Mouse (Mus musculus) cerebellum, postnatal 14 days (tissue): ENCODE results near the gene Amz1.

Source experiments
- DNase-seq, 2 experiments: peaks; one replicate each; pipeline ENCODE4 v3.0.0; 2021; ENCODE audit warnings: mixed read lengths in 2 of 2

The Amz1 gene

DNA sequence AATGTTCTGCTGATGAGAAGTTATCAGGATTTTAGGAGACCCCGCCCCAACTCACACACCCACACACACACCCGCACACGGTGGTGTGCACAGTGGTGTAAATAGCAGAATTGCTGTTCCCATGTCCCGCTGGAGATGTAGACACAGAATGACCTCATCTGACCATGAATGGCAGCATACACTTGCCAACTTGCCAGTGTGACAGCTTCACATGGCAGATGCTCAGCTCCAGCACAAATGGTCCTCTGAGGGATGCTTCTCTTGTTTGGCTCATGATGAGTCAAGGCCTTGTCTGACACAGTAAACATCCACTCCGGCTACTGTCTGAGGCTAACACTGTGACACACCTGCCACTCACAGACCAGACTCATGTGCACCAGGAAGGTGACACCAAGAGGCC is 44.4 kb downstream of the Amz1 start:
- peak; percentile 72 for DNase-seq

DNA sequence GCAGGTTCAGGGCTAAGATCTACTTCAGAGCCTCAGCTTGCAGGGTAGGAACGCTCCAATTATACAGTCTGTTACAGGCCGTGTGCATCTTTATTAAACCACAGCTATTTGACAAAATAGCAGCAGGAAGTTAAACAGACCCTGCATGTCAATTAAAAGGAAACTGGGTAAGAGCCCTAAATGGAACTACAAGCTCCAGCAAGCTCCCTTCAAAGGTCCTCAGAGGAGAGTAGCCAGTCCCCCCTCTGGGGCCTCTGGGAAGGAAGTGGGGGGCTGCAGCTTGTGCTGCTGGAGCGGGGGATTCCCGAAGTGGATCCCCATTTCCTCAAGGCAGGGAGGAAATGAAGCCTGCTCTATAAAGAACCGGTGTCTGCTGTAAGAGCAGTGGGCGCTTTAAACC is 47.7 kb downstream of the Amz1 start:
- no peak for DNase-seq

DNA sequence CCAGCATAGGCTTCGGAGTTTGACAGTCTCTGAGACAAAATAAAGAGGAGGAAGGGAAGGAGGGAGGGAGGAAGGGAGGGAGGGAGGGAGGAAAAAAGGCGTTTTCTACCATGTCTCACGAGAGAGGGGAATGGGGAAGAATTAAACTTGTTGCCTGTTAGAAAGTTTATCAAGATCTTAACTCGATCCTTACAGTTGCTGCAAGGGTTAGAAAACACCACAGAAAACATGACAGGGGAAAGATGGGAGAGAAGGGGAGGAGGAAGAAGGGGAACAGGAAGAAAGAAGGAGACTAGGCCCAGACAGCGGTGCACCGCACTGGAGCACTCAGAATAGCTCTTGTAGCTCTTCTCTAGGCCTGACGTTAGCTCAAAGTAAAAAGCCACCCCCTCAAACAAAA is 48.2 kb downstream of the Amz1 start:
- DNase-seq, result no peak

DNA sequence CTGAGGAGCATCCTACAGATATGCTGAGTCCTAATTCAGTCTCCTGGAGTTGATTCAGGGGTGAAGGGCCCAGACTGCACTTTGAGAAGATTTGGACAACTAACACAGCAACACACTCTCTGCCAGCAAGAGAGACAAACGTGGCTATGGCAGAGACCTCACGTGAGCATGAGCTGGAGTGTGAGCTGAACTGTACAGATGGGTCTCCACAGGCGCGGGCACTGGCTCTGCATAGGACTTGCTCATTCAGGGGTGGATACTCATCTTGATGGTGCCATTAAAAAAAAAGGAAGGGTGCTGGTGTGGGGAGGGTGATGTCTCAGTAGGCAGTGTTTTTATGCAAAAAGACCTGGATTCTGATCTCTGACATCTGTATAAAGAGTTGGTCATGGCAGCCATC is 51.2 kb downstream of the Amz1 start:
- peak; percentile 59 to 71 for DNase-seq

DNA sequence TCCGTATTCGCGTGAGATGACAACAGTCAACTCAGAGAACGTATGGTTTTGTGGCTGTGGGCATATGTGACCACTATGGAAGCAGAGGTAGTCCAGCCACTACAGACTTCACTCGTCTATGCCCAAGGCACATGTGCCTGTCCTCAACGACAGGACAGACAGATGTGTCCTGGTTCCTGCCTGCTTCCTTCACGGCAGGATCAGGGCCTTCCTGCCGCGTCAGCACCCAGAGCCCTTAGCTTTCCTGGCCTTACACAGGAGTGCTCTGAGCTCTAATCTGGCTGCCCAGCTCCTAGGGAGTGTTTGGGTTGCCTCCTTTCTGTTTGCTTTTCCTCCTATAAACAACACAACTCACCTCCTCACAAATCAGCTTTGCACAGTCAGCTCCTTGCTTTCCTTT is 53.0 kb downstream of the Amz1 start:
- no peak for DNase-seq

DNA sequence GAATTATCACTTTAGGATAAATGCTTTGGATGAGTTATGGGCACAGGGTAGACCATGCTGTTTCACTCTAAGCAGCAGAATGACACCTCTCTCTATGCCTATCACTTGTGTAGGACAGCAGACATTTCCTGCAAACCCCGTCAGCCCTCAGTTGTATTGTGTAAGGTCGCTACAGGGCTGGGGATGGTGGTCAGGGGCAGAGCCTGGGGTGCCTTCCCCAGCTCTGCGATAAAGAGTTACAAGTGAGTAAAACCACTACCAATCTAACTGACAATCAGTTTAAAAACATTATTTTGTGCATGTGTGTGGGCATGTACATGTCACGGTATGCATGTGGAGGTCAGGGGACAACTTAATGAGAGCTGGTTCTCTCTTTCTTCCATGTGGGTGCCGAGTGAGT is 57.2 kb downstream of the Amz1 start:
- DNase-seq, result no peak

DNA sequence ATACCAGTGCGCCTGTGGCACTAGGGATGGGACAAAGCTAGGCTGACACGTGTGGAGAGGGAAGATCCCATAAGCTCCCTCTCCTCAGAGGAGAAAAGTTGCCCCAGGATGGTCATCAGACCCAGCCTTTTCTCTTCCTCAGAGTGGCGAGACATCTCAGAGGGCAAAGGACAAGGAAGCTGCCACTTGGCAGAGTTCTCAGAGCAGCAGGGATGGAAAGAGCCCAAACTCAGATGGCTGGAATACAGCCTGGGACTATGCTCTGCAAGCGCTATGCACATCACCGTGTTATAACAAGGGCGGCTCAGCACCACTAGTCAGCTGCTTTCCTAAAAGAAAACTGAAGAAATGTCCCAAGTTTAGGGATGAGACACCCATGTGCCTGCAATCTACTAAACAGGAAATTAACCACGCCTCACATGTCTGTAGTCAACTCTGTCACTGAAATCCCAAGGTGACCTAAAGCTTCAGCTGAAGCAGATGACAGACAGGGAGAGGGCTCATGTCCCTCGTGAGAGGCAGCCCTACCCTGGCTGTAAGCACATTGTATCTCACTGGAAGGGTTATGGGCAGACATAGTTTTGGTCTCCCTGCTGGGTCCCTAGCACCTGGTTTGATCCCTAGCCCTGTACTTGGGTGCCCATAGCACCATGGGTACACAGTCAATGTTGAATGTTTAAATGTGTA is 58.1 kb downstream of the Amz1 start:
- no peak for DNase-seq

DNA sequence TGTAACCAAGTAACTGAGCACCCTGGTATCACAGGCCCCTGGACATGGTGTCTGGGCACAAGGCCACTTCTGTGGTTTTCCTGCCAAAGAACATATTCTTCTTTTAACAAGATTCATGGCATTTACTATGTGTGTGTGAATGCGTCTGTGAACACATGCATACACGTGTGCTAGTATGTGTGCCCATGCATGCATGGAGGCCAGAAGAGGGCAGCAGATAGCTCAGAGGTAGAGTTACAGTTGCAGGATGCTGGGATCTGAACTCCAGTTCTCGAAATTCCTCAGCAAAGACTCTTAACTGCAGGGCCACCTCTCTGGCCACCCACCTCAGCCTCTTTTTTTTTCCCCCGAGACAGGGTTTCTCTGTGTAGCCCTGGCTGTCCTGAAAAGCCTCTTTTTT is 59.6 kb downstream of the Amz1 start:
- no peak for DNase-seq

DNA sequence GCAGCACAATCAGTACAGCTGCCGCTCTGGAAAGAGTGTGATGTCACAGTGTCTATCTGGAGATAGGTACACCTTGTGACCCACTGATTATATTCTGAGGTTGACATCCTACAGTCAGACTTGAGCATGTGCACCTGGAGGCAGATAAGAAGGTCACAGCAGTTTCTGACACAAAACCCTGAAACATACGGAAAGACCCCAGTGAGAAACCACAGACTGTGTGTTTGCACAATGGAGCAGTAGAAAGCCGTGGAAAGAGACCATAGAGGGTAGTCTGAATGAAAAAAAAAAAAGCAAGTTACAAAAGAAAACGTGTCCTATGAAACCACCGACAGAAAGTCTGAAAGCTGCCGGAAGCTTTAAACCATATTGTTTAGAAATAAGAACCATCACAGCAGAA is 60.4 kb downstream of the Amz1 start:
- DNase-seq, result no peak

DNA sequence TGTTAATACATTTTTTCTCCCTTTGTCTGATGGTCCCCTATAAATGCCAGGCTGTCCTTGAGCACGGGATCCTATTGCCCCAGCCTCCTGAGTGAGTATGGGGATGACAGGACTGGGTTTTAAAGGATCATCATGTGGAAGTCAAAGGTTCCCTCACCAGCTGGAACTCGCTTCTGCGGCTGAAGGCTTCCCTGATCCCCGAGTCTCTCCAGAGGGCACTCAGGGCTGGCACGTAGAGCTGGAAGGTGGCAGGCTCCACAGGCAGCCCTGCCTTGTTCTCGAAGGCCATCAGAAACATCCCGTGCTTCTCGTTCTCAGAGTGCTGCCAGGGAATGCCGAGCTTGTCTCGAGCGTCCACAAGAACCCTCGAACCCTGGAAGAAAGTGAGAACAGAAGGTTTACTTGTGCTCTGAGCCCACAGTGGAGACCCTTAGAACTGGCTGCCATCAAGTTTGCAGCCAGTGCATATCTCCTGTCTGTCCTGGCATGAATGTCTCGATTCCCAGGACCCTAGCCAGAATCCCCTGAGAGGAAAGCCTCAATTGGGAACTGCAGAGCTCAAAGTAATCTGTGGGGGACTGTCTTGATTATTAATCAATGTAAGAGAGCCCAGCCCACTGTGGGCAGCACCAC is 61.4 kb downstream of the Amz1 start:
- no peak for DNase-seq

DNA sequence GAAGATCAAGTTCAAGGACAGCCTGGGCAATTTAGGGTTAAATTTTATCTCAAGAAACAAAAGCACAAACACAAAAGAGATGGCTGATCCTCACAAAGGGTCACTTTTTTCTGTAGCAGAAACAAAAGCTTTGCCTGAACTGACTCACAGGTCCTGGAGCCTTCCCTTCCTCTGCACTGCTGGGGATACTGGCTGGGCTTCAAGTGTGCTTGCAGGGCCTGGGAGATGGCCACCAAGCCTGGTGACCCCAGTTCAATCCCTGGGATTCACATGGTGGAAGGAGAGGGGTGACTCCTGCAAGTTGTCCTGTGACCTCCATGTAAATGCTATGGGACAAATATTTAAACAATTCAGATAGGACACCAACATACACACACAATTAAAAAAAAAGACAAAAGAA is 65.6 kb downstream of the Amz1 start:
- DNase-seq, result no peak

DNA sequence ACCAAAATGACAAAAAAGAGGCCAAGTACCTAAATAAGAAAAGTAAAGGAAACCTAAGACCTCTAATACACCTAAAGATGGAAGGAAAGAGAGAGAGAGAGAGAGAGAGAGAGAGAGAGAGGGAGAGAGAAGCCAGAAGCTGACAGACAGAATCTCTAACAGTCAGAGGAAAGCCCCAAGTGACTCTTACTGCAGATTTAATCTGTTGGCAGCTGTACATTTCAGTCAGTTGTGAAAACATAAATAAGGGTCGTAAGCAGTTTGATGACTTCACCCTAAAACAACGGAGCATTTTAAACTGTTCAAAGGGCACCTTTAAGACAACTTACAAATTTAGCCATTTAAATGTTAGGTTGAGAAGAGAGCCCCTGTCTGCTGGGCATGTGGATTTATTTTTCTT is 66.5 kb downstream of the Amz1 start:
- no peak for DNase-seq

DNA sequence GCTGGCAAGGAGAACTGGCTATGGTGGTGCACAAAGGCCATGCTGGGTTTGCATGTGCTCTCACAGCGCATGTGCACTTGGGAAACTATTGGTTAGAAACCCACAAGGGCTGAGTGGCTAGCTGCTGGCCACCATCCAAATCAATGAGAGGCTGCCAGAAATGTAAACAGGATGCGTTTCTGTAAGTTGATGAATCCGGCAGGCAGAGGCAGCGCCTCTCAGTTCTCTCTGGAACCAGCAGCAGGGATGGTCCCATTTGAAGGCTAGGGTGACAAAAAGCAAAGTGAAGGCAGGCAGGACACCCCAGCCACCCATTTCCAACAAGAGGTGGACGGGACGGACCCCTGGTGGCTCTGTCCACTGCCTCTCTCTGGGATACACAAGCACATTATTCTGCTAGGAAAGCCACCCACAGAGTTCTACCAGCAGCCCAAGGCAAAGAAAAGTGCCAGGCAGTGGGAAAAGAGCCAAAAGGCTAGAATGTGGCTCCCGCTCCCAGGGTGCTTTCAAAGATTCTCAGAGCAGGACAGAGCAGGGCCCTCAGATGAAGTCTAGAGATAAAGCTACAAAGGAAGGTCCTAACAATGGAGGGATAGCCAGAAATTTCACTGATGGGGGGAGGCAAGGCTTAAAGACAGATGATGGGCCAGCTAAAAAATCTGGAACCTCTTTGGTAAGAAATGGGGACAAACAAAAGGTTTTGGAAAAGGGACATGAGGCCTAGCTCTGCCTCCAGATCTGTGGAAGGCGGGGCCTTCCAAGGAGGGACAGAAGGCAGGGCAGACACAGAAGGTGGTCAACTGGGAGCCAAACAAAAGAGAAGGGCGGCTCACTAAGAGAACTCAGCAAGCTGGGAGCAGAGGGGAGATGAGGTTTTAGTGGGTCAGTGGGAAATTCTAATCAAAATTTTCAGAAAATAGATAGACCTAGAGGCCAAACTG is 67.3 kb downstream of the Amz1 start:
- DNase-seq, result peak; percentile 69

DNA sequence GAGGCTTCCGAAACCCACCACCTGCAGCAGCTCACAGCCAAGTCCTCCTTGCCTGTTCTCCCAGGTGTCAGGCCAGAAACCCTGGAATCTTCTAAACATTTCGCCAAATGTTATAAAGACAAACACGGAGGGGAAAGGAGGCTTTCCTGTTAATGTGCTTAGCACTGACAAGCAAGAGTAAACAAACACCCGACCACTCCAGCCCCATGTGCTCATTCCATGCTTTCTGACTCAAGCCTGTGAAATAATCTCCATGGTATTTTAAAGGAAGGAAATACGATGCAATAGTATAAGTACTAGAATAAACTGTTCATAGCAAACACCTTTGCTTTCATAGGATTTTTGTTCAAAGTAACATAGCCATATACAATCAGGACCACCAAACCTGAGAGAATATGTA is 68.3 kb downstream of the Amz1 start:
- DNase-seq, result no peak

DNA sequence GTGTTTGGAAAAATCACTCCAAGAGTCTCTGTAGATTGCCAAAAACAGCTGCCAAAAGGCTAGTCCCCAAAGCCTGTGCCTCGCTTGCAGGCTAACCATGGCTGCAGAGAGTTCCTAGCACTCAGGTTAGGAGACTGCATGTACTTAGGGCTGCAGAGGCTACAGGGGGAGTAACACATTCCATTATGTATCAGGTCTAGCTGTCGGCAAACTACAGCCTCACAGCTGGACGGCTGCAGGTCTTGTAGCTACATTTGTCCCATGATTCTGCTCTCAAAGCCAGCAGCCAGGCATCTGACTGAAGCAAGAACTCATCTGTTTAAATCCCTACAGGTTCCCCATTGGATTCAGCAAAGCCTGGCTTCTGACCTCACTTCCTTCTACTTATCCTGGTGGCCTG is 70.8 kb downstream of the Amz1 start:
- no peak for DNase-seq

DNA sequence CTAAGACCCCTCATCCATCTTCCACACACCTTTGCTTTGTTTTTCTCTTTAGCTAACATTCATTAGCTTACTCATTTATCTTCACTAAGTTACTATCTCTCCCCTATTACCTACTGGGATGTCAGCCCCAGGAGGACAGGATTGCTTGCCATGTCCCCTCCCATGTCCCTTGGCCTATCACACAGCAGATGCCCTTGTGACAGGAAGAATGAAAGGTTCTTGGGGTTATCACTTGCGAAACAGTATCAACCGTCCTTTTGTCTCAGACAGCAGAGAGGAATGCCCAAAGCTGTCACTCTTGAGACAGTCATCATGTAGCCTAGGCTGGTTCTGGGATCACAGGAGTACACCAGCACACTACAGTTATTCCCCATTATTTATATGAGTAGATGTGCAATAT is 71.2 kb downstream of the Amz1 start:
- DNase-seq, result no peak

DNA sequence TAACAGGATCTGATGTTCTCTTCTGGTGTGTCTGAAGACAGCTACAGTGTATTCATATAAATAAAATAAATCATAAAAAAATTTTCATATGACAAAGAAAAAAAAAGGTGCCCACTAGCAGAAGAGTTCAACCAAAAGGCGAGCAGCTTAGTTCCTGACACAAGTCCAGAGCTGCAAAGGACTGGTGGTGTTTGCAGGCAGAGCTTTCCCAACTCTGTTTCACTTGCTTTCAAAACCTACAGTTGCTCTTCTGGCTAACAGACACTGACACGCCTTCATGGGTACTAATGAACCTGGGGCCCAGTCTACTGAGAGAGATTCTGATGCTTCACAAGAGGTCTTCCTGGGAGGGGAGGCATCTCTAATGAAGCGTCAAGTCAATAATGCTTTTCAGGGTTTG is 72.1 kb downstream of the Amz1 start:
- no peak for DNase-seq

DNA sequence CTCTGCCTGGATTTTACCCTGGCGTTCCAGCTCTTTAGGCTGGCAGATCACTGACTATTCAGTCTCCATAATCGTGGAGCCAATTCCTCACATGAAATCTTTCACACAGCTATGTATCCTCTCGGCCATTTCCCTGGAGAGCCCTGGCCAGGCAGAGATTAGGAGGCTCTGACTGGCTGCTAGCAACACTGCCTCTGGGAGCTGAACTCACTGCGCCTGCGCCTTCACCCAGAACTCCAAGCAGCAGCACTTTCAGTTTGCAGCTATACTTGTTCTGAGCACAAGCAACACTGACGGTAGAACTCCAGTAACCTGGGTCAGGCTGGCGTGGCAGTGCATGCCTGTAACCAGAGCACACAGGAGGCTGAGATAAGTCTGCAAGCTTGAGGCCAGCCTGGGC is 74.2 kb downstream of the Amz1 start:
- no peak for DNase-seq

DNA sequence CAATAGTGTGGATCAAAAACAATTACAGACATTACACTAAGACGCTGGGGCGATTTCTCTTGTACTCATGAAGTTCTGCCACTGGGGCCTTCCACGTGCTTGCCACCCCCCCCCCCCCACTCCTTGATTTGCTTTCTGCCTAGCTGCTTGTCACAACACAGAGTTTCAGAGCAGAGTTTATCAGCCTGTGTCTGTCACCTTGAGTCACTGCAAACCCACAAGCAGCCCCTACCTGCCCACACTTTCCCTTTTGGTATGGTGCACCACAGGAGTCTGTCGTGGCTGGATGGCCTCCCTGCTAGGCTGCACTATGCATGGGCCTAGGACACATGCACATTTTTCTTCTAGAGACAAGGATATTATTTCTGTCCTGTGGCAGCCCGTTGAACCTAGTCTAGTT is 74.8 kb downstream of the Amz1 start:
- no peak for DNase-seq

DNA sequence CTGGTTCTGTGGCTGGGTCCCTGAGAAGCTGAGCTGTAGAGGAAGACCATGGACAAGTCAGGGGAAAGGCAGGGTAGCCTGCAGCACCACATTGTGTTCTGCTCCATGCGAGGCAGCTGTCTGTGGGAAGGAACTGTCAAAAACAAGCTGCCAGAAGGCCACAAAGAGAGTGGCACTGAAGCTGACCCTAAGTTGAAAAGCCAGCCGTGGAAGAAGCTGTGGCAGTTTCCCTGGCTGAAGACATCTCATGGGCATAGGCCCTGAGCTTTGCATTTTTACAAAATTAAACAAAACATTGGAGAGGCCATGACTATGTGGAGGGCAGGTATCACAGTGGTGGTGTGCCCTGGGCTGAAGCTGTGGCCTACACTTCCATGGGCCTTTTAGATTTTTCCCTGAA is 75.3 kb downstream of the Amz1 start:
- DNase-seq, result no peak

DNA sequence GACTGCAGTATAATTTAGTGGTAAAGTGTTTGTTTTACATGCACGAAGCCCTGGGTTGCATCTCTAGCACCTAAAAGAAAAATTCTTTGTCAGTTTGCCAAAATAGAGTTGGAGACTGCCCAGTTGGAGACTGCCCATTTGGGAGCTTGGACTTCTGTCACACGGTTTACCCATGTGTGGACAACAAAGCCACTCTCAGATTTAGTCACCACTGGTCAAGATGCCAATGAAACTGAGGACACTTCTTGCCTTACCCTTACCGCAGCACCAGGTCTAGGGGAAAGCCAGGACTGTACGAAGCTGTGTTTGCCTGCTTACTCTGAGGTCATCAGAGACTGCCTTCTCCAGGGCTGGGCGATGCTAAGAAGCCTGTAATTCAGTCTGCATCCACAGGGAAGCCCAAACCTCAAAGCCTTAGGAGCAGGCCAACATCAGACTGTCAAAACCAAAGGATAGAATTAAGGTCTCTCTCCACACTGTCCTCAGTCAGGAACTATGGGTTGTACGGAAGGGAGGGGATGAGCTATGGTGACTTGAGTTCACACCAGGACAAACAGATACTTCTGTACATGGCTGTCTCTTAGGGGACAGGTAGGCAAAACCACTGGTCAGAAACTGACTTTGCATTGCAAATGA is 76.5 kb downstream of the Amz1 start:
- no peak for DNase-seq

DNA sequence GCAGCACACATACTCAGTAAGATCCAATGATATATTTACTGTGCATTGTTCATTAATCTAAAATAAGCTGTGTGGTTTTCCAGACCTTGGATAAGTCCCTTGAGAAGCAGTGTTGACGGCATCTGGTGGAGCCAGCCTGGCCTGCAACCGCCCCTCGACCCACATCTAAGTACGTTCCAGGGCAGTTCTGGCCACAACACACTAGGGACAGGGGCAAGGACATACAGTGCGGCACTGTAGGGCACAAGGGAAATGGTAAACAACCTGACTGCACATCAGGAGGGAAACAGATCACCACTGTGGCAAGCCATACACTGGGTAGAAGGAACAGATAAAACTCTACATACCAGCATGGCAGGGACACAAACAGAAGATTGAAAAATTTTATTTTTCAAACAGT is 77.9 kb downstream of the Amz1 start:
- DNase-seq, result no peak

DNA sequence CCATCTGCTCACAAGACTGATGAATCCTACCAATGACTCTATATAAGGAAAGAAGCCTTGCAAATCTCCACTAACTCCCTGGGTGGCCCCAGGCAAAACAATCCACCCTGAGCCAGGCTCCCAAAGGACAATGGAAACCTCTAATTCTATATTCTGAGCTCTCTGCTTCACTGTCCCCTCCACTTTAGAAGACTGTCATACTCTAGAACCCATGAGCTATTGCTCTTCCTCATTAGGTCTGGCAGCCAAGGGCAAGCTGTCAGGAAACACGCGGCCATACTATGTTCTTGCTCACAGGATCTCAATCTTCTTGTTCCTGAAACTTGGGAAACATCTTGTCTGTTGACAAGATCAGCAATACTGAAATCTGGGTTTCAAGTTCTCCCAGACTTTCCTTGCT is 82.3 kb downstream of the Amz1 start:
- no peak for DNase-seq

DNA sequence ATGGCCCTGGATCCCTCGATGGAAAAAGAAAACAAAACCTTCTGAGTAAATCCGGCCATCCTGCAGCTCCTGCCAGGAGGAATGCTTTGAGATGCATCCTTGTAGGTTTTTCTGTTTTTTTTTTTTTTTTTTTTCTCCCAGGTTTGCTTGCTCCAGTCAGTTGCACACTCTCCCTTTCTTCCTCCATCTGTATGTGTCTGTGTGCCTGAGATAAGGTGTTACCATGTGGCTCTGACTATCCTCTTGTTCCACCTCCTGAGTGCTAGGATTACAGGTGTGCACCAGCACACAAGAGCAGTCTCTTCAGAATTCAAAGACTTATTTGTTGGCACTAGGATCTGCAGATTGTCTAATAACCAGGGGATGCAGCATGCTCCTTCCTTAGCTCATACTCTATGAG is 83.0 kb downstream of the Amz1 start:
- no peak for DNase-seq
